Mouse (Mus musculus): ENCODE data around the gene Zfp184.
"Not testable (repeated sequence)": the region's sequence is repeated elsewhere in the genome, so short reads cannot be mapped to it uniquely, and the experiment has no call there.

The Zfp184 gene

DNA sequence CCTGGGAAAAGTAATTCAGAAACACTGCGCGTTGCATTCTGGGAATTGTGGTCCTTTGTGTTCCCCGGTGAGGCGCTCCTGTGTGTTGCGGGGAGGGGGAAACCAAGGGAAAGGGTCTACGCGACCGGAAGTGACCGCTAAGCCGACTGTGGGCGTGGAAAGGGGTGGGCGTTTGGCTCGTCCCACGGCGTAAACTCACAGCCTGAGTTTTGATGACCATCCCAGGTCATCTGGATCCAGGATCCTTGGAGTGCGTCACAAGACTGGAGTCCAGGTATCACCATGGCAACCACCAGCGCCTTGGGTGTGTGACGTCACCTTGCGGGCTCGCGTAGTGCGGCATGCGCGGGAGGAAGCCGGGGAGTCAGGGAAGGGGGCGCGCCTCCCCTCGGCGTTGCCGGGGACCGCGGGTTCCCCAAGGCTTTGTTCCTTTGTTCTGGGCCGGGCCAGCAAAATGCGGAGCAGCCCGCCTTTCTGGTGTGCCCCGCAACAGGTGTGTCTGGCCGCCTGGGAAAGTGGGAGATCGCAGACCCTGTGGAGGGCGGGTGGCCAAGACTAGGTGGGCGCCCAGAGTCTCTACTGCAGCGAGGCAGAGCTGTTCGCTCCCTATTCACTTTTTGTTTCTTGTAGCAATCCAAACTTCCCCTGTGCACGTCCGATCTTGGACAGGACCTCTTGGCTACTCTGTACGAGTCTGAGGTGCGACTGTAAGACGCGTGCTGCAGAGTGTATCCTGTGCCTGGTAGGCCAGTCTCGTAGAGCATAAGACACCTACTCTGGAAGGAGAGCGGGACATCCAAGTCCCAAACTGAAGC lies at the start of gene Zfp184:
Gene Zfp184 (plus strand): TSS at position 169 of the 815 bp plus-strand sequence.
- peak; percentile 74 for DNase-seq (ENCODE audit: low read depth, low spot score)

DNA sequence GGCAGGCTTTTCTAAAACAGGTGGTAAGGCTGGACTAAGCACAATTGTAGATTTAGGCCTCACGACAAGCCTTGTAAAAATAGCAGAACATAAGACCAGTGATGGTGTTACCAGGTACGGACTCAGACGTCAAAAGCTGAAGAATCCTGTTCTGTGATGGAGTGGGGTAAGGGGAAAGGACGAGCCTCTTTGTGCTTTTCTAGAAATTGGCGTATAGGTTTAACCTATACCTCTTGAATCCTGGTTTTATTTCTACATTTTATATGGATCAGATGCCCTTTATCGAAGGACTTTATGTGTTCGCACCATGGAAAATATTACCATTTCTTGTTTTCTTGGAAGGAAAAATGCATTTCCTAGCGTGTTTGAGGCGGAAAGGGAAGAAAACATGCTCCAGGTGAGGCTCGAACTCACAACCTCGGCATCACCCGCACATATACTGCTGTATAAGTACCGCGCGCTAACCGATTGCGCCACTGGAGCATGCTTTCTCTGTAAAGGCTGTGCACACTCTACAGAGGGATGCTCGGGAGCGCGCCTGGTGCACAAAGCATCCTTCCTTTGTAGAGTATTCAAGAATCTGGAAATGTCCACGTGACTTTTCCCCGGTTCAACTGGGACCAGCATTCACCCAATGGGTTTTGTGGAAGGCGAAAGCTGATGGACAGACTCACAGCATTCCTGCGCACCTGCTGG lies 48.2 kb upstream of the Zfp184 start:
- no peak for DNase-seq (ENCODE audit: low read depth, low spot score)

DNA sequence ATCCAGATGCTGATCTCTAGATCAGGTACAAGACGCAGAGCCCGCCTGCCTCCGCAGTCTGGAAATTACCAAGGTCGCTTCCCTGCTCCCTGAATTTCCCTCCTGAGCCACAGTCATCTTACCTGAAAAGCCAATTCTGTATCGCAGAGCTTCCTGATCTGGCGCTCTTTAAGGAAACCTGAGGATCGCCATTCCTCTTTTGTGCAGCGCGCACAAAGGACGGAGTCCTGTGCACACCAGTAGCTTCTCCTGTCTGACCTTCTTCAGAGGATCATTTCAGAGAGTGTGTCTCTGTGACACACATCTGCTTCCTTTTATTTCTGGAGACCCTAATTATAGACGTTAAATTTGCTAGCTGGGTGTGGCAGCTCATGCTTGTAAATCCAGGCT lies 47.7 kb upstream of the Zfp184 start:
- no peak for DNase-seq (ENCODE audit: low read depth, low spot score)

DNA sequence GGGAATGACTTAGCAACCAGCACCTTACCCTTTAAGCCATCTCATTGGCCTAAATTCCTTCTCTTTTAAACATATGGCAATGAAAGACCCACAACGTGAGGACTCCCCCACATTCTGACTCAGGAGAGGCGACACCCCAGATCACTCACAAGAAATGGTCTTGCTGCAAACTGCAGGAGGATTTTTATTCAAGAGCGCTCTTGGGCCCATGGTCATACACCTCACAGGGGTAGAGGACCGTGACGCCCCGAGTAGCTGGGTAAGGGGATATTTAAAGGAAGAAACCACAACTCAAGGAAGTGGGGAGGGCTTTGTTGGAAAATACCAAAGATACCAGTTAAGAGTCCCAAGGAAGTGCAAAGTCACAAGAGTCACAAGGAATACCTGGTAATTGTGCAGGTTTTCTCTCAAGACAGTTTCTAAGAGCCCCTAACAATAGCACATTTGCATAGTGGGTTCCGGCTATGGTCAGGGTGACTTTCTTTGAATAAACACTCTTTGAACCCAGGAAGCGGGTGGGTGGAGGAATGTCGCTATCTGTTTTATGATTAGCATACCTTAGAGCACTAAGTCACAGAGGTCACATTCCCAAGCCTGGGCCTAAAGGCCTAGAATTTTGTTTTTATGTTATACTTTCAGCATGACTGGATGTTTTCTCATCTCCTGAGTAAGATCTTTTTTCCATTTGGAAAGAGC lies 43.9 kb upstream of the Zfp184 start:
- DNase-seq (ENCODE audit: low read depth, low spot score): not testable (repeated sequence)

DNA sequence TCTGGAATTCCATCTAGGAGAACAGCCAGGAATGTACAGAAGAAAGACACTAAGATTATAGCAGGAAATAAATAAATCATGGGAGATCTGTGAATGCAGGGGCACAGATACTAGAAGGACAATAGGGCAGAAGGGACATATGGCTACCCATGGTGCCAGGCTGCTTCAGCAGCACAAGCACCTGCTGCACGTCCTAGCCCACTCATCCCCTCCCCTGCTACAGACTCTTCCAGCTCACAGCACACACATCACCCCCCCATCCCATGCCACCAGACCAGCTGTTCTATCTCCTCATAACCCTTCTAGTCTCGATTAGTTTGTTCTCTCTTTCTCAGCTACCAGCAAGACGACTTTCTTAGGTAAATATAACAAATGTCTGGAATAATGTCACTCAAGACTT lies 41.4 kb upstream of the Zfp184 start:
- no peak for DNase-seq (ENCODE audit: low read depth, low spot score)

DNA sequence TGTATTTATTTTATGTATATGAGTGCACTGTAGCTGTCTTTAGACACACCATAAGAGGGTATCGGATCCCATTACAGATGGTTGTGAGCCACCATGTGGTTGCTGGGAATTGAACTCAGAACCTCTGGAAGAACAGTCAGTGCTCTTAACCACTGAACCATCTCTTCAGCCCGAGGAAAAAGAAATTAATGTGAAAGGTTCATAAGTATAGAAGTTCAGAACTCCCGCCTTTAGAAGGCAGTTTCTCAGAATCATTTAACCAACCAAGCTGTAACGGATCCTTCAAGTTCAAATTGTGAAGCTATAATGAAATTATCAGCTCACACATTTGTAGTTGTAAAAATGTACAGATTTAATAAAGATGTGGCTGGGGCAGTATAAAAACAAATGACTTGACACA lies 40.8 kb upstream of the Zfp184 start:
- DNase-seq (ENCODE audit: low read depth, low spot score): not testable (repeated sequence)

DNA sequence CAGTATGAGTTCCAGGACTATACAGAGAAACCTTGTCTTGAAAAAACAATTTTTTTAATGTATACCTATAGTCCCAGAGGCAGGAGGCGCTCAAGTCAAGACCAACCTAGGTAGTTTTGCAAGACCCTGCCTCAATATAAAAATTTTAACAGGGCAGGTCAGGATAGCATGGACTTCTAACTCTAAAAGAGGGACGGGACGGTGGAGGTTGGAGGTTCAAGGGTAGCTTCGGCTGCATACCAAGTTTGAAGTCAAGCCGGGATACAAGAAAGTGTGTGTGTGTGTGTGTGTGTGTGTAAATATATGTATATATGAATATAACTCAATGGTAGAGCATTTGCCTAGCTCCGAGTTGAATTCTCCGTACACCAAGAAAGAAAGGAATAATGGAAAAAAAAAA lies 38.6 kb upstream of the Zfp184 start:
- no peak for DNase-seq (ENCODE audit: low read depth, low spot score)

DNA sequence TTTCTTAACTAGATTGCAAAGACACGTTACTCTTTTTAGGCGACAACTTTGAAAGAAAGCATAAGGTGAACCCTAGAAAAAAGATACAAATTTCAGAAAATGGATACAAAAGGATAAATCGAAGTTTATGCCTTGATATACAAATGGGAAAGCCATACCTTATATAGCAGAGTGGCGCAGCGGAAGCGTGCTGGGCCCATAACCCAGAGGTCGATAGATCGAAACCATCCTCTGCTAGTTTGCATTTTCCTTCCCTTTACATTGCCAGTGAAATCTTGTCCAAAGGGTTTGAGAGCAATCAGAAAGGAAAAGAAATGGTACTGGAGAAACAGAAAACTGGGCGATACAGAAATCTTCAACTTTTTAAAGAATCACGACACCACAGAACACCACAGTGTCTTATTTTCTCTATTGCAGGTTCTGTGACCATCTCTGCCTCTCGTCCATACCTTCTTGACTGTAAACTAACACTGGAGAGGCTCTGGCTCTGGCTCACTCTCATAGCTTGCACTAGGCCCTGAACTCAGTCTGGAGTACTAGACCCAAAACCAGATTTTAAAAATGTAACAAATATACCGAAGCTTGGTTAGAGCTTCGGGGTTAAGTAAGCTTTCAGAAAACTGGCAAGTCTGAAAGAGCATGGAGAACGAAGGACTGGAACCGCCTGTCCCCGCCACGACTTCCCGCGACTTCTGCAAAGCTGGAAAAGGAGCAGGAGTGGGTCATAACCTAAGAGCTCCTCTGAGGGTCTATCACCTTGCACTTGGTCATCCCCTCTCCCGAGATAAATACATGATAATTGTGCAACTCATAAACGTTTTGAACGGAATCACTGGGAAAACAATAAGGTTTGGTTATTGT lies 37.7 kb upstream of the Zfp184 start:
- DNase-seq (ENCODE audit: low read depth, low spot score): no peak

DNA sequence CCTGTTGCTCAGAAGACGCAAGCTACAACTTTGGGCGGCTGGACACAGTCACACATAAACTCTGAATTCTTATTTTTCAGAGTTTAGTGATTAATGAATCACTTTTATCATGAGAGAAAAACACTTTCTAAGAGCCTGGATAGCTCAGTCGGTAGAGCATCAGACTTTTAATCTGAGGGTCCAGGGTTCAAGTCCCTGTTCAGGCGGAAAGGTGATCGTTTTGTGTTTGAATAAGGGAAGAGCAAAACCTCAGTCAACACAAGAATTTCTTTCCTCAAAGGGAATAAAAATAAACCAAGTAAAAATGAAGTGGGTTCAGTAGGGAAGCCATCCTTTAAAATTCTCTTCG lies 37.1 kb upstream of the Zfp184 start:
- not testable (repeated sequence) for DNase-seq (ENCODE audit: low read depth, low spot score)

DNA sequence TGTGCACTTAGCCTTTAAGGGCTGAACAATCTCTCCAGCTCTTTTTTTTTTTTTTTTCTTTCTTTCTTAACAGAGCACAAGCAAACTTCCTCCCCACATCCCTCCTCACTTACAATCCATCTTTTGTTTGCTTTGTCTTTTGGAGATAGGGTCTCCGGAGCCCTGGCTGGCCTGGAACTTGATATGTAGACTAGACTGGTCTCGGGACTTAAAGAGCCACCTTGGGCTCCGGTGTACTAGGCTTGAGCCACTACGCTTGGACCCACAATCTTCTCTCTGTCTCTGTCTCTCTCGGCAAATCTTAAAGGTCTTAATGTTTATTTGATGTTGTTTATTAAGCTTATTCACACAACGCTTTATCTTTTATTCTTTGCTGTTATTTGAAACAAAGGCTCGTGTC lies 34.2 kb upstream of the Zfp184 start:
- no peak for DNase-seq (ENCODE audit: low read depth, low spot score)

DNA sequence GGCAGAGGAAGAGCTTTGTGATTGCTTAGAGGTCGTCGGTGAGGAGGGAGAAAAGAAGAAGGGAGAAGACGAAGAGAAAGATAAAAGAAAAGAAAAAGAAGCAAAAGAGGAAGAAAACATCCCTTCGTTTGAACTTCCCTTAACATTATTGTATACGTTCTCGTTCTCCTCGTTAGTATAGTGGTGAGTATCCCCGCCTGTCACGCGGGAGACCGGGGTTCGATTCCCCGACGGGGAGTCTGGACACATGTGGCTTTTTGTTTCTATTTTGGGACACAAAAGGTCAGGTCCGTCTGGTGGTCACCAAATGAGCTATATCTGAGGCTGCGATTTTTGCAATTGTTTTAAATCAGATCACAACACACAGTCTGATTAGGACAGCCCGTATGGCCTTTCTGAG lies 33.7 kb upstream of the Zfp184 start:
- no peak for DNase-seq (ENCODE audit: low read depth, low spot score)

DNA sequence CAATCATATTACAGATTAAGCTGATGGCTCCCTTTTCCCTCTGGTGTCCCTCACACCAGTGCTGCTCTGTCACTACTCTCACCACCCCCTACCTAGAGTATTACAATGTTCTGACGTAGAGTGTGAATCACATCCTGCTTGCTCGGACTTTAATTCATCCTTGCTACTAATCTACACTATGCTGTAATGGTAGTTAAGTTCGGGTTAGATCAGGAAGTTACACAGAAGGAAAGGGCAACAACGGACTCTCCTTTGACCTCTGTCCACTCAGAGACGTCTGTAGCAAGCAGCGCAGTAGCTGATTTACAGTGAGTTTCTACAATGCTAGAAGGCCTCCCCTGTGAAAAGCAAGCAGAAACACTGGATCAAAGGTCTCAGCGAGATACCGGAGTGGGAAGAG lies 31.0 kb upstream of the Zfp184 start:
- no peak for DNase-seq (ENCODE audit: low read depth, low spot score)

DNA sequence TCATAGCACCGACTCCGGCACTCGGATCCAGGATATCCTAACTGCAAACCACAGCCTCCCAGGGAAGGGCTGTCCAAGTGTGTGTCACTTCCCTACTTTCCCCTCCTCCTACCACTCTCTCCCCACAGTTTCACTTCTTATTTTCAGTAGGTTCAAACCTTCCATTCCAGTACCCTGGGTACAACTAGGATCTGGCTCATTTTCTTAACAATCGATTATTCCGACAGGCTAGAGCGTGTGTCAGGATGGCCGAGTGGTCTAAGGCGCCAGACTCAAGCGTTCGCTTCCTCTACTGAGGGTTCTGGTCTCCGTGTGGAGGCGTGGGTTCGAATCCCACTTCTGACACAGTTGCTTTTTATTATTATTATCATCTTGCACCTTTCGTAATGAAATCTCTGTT lies 30.3 kb upstream of the Zfp184 start:
- DNase-seq (ENCODE audit: low read depth, low spot score): no peak

DNA sequence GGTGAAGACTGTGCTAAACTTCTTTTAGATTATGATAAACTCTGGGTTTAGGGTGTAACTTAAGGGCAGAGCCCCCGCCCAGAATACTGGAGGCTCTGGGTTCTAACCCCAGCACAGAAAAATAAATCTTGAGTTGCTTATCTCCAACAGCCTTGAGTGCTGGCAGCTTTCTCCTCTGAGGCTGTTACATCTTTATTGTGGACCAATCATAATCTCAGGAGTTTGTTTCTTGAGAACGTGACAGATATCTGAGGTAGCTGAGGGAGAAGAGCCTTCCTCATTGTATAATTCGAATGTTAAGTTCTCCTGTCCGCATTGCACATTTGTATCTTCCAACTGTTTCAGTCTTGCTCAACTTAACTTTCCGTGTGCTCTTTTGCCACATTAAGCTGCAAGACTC lies 29.4 kb upstream of the Zfp184 start:
- no peak for DNase-seq (ENCODE audit: low read depth, low spot score)

DNA sequence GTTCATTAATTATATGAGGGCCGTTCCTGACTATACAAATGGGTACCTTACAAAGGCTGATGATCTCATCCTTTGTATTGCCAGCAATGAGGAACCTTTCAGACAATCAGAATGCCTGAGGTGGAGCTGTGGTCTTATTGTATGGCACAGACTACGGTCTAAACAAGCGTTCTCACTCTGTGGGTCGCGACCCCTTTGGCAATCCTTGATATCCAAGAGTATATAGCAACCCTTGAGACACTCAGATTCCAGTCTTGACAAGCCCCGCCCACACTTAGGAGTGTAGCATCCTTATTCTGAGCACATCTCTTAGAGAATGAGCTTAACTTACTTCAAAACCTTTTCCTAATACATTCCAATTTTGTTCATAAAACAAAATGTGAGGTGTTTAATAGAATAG lies 28.8 kb upstream of the Zfp184 start:
- DNase-seq (ENCODE audit: low read depth, low spot score): no peak

DNA sequence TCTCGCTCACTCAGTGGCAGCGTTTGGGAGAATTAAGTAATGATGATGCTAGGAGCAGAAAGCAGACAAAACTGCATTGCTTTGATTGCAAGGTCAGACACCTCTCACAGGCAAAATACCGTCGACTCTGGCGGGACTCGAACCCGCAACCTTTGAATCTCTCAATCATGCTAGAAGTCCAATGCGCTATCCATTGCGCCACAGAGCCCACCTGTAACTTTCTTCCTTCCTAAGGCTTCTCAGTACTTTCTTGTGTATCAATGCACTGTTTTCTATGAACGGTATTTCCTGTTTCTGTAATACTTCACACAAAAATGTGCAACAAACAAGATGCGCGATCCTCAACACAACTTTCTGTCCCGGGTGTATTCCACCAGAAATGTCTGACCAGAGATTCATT lies 27.9 kb upstream of the Zfp184 start:
- no peak for DNase-seq (ENCODE audit: low read depth, low spot score)

DNA sequence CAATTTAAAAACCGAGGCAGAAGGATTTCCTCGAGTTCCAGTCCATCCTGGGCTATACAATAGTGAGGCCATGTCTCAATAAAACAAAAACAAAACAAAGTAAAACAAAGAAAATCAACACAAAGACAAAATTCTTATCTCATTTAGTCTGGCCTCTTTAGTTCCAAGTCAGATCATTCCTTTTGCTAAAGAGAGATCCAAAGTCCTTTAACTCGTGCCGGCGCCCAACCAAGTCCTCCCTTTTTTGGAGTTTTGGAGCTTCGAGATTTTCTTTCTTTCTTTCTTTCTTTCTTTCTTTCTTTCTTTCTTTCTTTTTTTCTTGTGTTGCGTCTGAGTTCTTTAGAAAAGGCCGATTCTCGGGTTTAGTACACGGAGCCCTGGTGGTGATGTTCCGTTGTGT lies 27.4 kb upstream of the Zfp184 start:
- no peak for DNase-seq (ENCODE audit: low read depth, low spot score)

DNA sequence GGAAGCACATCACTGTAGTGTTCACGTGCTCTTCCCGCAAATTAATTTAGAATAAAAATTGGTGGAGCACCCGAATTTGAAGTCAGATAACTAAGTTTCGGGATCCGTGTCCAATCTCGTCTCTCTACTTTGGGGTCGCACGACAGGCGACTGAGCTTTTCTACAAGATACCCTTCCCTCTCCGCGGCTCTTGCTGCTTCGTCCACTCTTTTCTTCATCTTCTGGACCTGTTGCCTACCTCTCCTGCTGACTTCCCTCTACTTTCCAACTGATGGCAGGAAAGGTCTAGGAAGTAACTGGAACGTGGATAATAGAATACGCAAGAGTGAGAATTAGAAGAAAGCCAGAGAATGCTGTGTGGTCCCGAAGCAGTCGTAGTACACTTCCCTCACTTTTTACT lies 26.9 kb upstream of the Zfp184 start:
- no peak for DNase-seq (ENCODE audit: low read depth, low spot score)

DNA sequence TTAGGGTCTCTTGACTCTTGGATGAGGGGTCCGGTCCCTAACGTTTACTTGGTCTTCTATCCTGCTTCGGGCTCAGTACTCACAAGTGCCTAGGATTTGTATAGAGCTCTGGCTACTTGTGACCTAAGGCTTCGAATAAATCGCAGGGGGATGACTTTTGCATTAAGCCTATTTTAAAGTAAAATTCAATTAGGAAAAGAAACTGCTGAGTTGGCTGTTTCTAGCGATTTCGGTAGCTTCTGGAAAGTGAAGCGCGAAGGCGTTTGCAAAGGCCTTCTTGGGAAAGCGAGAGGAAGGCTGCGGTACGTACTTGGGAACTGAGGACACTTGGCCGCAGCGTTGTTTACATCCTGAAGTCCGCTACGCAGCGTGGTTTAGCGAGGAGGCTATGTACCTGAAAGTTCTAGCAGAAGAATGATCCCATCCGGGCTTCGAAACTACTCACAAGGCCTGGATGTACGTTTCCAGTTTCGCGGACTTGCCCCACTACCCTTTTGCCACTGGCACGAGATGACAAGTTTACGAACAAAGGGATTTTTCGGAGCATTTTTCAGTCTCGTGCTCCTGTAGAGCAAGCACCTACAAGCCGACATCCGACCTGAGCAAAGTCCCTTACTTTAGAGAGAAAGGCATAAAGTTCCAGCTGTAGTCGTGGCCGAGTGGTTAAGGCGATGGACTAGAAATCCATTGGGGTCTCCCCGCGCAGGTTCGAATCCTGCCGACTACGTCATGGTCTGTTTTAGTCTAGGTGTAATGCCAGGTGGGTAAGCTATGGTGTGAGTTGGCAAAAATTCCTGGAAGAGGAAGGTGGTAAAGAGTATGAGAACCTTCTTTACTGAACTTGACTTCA lies 26.1 kb upstream of the Zfp184 start:
- no peak for DNase-seq (ENCODE audit: low read depth, low spot score)

DNA sequence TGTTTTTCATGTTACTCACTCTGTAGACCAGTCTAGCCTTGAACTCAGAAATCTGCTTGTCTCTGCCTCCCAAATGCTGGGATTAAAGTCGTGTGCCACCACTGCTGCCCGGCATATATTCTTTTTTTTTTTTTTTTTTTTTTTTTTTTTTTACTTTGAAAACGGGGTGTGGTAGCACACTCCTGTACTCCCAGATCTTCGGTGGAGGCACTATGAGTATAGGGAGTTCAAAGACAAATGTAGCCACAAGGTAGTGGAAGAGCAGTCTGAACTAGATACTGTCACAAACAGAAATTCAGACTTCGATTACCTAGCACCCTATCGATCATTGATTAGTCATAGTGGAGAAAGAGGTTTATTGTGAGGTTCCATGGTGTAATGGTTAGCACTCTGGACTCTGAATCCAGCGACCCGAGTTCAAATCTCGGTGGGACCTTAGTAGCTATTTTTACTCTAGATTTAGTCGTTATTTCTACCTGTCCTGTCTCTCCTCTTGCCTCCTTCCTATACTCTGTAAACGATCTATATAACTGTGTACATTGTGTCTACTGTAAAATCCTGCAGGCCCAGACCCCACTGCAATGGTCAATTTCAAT lies 25.0 kb upstream of the Zfp184 start:
- DNase-seq (ENCODE audit: low read depth, low spot score): no peak

Data from retina, adult 2 months (tissue).